Mouse (Mus musculus) limb, embryonic 10.5 days (tissue): ENCODE results near the gene Shbg. TPM values are rescaled to one million over a fixed set of nuclear protein-coding genes. Genes with fewer than 3 reads are reported as not detected.
A peak's percentile ranks its signal among the peaks of the same experiment; 100 is the strongest.

Experiments
- DNase-seq: peaks from one replicate; pipeline ENCODE4 v3.0.0-alpha.2; 2017; ENCODE audit warnings: low spot score
- H3K27ac ChIP-seq: fragments of 300-500 bp; sonication (generic); 2 replicates; pipeline ENCODE4 v1.5.1; 2016; ENCODE audit warnings: mild to moderate bottlenecking
- H3K27me3 ChIP-seq: fragments of 300-500 bp; sonication (generic); 2 replicates; pipeline ENCODE4 v1.6.1; 2016; ENCODE audit warnings: low read depth, mild to moderate bottlenecking; ENCODE audit not compliant: poor library complexity, severe bottlenecking
- H3K36me3 ChIP-seq: fragments of 300-500 bp; sonication (generic); 2 replicates; pipeline ENCODE4 v1.6.1; 2016; ENCODE audit warnings: mild to moderate bottlenecking, moderate library complexity
- H3K4me1 ChIP-seq: fragments of 300-500 bp; sonication (generic); 2 replicates; pipeline ENCODE4 v1.6.1; 2016
- H3K4me3 ChIP-seq: fragments of 300-500 bp; sonication (generic); 2 replicates; pipeline ENCODE4 v1.5.1; 2016; ENCODE audit warnings: mild to moderate bottlenecking, moderate library complexity
- H3K9me3 ChIP-seq: fragments of 300-500 bp; sonication (generic); replicated peaks from 2 replicates; pipeline ENCODE4 v1.6.1; 2016; ENCODE audit warnings: mild to moderate bottlenecking
- WGBS: fragments of 180-500 bp; shearing (Covaris S2); methylation state at CpG from one replicate; pipeline ENCODE4 v1.1.7; 2016; 5-methylcytosine and 5-hydroxymethylcytosine counted together
- polyA plus RNA-seq: library from polyadenylated mRNA; unstranded; fragments of >200 nt; fragmentation: Nextera tagmentation; extraction: Ambion mirVana; gene quantifications from 2 replicates; pipeline ENCODE4 v1.2.1, GENCODE M21; 2016

Gene Shbg
- polyA plus RNA-seq, 1 experiment from 2014 or later, result not detected

- Histone ChIP-seq H3K4me1 (peaks cover 38% of the 10 kb centered on the region), H3K9me3 (no peaks in the 10 kb centered on the region), H3K27ac (peak overlapping the region; percentile 80), H3K4me3 (peak overlapping the region; percentile 69), H3K36me3 (no peaks in the 10 kb centered on the region), H3K27me3 (peaks cover 41% of the 10 kb centered on the region)
- under 1% methylated on average over 72 of the region's 73 CpGs for WGBS
- DNase-seq, result peak; percentile 49
These were observed 12.7 kb downstream of the Shbg start for GRCm38 (mm10) chr11:69604795-69605664.

- peak overlapping the region; percentile 69 for H3K4me3 ChIP-seq
- WGBS, result 54% methylated on average over 3 of the region's 3 CpGs
- peak overlapping the region; percentile 80 for H3K27ac ChIP-seq
- peaks cover 41% of the 10 kb centered on the region for H3K27me3 ChIP-seq
- H3K4me1 ChIP-seq, result peaks cover 45% of the 10 kb centered on the region
- H3K36me3 ChIP-seq, result no peaks in the 10 kb centered on the region
- DNase-seq, result no peak
- H3K9me3 ChIP-seq, result no peaks in the 10 kb centered on the region
These were observed 13.4 kb downstream of the Shbg start for GRCm38 (mm10) chr11:69604347-69604746.

- DNase-seq, result no peak
- no peak overlapping the region for H3K27ac ChIP-seq
- H3K36me3 ChIP-seq, result no peaks in the 10 kb centered on the region
- WGBS, result 76% methylated on average over 8 of the region's 8 CpGs
- H3K9me3 ChIP-seq, result no peaks in the 10 kb centered on the region
- peaks cover 41% of the 10 kb centered on the region for H3K27me3 ChIP-seq
- peaks cover 47% of the 10 kb centered on the region for H3K4me1 ChIP-seq
- H3K4me3 ChIP-seq, result 0 out of 2 replicates have a peak overlapping the region, but pooled peaks have one; percentile 69
These were observed 14.2 kb downstream of the Shbg start for GRCm38 (mm10) chr11:69603516-69603915.

- Histone ChIP-seq H3K9me3 (no peaks in the 10 kb centered on the region), H3K4me3 (no peak overlapping the region), H3K4me1 (peaks cover 47% of the 10 kb centered on the region), H3K27ac (no peak overlapping the region), H3K36me3 (no peaks in the 10 kb centered on the region), H3K27me3 (peaks cover 41% of the 10 kb centered on the region)
- DNase-seq, result no peak
- 88% methylated on average over 3 of the region's 3 CpGs for WGBS
These were observed 15.9 kb downstream of the Shbg start for GRCm38 (mm10) chr11:69601768-69602167.

- no peaks in the 10 kb centered on the region for H3K9me3 ChIP-seq
- peak; percentile 61 for DNase-seq
- H3K4me1 ChIP-seq, result peaks cover 34% of the 10 kb centered on the region
- peak overlapping the region; percentile 71 for H3K27ac ChIP-seq
- peak overlapping the region; percentile 9 for H3K4me3 ChIP-seq
- peaks cover 8% of the 10 kb centered on the region for H3K36me3 ChIP-seq
- WGBS, result 11% methylated on average over 6 of the region's 6 CpGs
- peaks cover 34% of the 10 kb centered on the region for H3K27me3 ChIP-seq
These were observed 17.6 kb downstream of the Shbg start for GRCm38 (mm10) chr11:69600098-69600497.

- Histone ChIP-seq H3K9me3 (no peaks in the 10 kb centered on the region), H3K27ac (peak overlapping the region; percentile 71), H3K4me1 (peaks cover 28% of the 10 kb centered on the region), H3K4me3 (peak overlapping the region; percentile 9; the same call in 1 of the 2 replicates), H3K27me3 (peaks cover 27% of the 10 kb centered on the region), H3K36me3 (peaks cover 15% of the 10 kb centered on the region)
- DNase-seq, result no peak
- WGBS, result 6% methylated on average over 9 of the region's 9 CpGs
These were observed 18.3 kb downstream of the Shbg start for GRCm38 (mm10) chr11:69599436-69599835.

- Histone ChIP-seq H3K4me1 (peaks cover 7% of the 10 kb centered on the region), H3K27me3 (no peaks in the 10 kb centered on the region), H3K36me3 (peaks cover 59% of the 10 kb centered on the region), H3K27ac (no peak overlapping the region), H3K9me3 (no peaks in the 10 kb centered on the region), H3K4me3 (no peak overlapping the region)
- DNase-seq, result no peak
- 96% methylated on average over 6 of the region's 6 CpGs for WGBS
These were observed 22.9 kb downstream of the Shbg start for GRCm38 (mm10) chr11:69594853-69595252.

GRCm38 (mm10) chr11:69592799-69593198 is 24.9 kb downstream of the Shbg start:
- Histone ChIP-seq H3K27me3 (no peaks in the 10 kb centered on the region), H3K27ac (no peak overlapping the region), H3K36me3 (peaks cover 79% of the 10 kb centered on the region), H3K9me3 (no peaks in the 10 kb centered on the region), H3K4me3 (no peak overlapping the region), H3K4me1 (no peaks in the 10 kb centered on the region)
- 87% methylated on average over 4 of the region's 4 CpGs for WGBS
- DNase-seq, result no peak

GRCm38 (mm10) chr11:69591899-69592637 is 25.6 kb downstream of the Shbg start:
- Histone ChIP-seq H3K4me1 (no peaks in the 10 kb centered on the region), H3K27ac (no peak overlapping the region), H3K27me3 (no peaks in the 10 kb centered on the region), H3K9me3 (no peaks in the 10 kb centered on the region), H3K4me3 (no peak overlapping the region), H3K36me3 (peaks cover 87% of the 10 kb centered on the region)
- 86% methylated on average over 7 of the region's 7 CpGs for WGBS
- DNase-seq, result no peak

- H3K9me3 ChIP-seq, result no peaks in the 10 kb centered on the region
- no peaks in the 10 kb centered on the region for H3K4me1 ChIP-seq
- peaks cover 93% of the 10 kb centered on the region for H3K36me3 ChIP-seq
- no peaks in the 10 kb centered on the region for H3K27me3 ChIP-seq
- 80% methylated on average over 3 of the region's 3 CpGs for WGBS
- H3K27ac ChIP-seq, result no peak overlapping the region
- no peak overlapping the region for H3K4me3 ChIP-seq
- DNase-seq, result no peak
These were observed 26.3 kb downstream of the Shbg start for GRCm38 (mm10) chr11:69591424-69591823.

GRCm38 (mm10) chr11:69590622-69591021 is 27.1 kb downstream of the Shbg start:
- Histone ChIP-seq H3K27ac (no peak overlapping the region), H3K36me3 (peaks cover 98% of the 10 kb centered on the region), H3K27me3 (no peaks in the 10 kb centered on the region), H3K4me1 (no peaks in the 10 kb centered on the region), H3K4me3 (no peak overlapping the region), H3K9me3 (no peaks in the 10 kb centered on the region)
- DNase-seq, result no peak
- 94% methylated on average over 8 of the region's 8 CpGs for WGBS

- Histone ChIP-seq H3K36me3 (peaks cover 97% of the 10 kb centered on the region), H3K27ac (no peak overlapping the region; the same call in 1 of the 2 replicates), H3K4me1 (no peaks in the 10 kb centered on the region), H3K27me3 (no peaks in the 10 kb centered on the region), H3K4me3 (no peak overlapping the region), H3K9me3 (no peaks in the 10 kb centered on the region)
- DNase-seq, result no peak
- WGBS, result 94% methylated on average over 22 of the region's 22 CpGs
These were observed 28.4 kb downstream of the Shbg start for GRCm38 (mm10) chr11:69589207-69589834.
